Mouse (Mus musculus): Measurements from ENCODE around the gene Galt. TPM values are rescaled to one million over a fixed set of nuclear protein-coding genes. Genes with fewer than 3 reads are reported as not detected.

Galt gene
- polyA plus RNA-seq, 1 experiment, result 11.1 TPM

DNA sequence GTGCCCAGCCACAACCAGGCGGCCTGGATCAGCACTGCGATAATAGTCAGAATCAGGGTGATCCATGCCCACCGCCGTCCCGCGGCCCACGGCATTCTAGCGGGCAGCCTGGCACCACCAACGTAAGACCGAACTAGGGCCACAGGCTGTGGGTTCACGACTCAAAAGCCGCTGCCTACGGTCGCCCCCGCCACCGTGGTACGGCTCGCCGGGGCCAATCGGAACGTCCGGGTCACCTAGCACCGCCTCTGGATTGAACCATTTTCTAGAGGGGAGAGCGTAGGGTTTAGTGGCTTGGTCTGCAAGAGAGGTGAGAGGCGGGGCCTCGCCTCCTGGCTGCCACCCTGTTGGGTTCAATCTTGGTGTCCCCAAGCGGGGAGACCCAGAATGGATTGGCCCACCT is 13.9 kb upstream of the Galt start:
- TF ChIP-seq POLR2A (IDR thresholded peaks at IDR 0.05; ENCODE audit: control insufficient read depth, low read depth, low read length) (peak; percentile 94), CTCF (IDR thresholded peaks at IDR 0.05; ENCODE audit: control insufficient read depth, insufficient read depth, insufficient replicate concordance, low read depth, low read length) (no peak)
- H3K27me3 ChIP-seq (ENCODE audit: control insufficient read depth, insufficient read depth, low read length), result no peaks in the 10 kb centered on the region
- no peaks in the 10 kb centered on the region for H3K36me3 ChIP-seq (ENCODE audit: control insufficient read depth, insufficient read depth, low read length)
- peaks cover 12% of the 10 kb centered on the region for H3K4me1 ChIP-seq (ENCODE audit: control insufficient read depth, insufficient read depth, low read length)
- peak overlapping the region; percentile 94 for H3K4me3 ChIP-seq (ENCODE audit: control insufficient read depth, low read depth, low read length)
- peak overlapping the region; percentile 88 for H3K27ac ChIP-seq (ENCODE audit: control insufficient read depth, insufficient read depth, low read depth, low read length)

DNA sequence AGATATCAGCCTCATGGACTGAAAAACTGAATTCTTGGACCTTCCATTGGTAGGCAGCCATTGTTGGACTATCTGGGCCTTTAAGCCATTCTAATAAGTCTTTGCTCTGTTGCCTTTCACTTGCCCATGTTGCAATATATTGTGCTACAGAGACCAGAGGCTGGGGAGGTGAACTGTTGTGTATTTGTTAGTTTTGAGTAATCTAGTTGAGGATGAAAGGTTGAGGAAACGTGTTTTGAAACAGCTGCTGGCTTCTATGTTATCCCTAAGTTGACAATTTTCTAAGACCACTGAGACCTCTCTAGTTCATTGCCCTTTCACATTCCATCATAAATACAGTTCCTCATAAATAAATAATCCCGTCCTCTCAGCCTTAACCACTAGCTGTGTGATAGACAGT is 10.9 kb upstream of the Galt start:
- no peak overlapping the region for H3K4me3 ChIP-seq (ENCODE audit: control insufficient read depth, low read depth, low read length)
- no peak overlapping the region for H3K27ac ChIP-seq (ENCODE audit: control insufficient read depth, insufficient read depth, low read depth, low read length)
- H3K4me1 ChIP-seq (ENCODE audit: control insufficient read depth, insufficient read depth, low read length), result peaks cover 12% of the 10 kb centered on the region
- TF ChIP-seq POLR2A (IDR thresholded peaks at IDR 0.05; ENCODE audit: control insufficient read depth, low read depth, low read length) (no peak), CTCF (IDR thresholded peaks at IDR 0.05; ENCODE audit: control insufficient read depth, insufficient read depth, insufficient replicate concordance, low read depth, low read length) (no peak)
- no peaks in the 10 kb centered on the region for H3K27me3 ChIP-seq (ENCODE audit: control insufficient read depth, insufficient read depth, low read length)
- H3K36me3 ChIP-seq (ENCODE audit: control insufficient read depth, insufficient read depth, low read length), result no peaks in the 10 kb centered on the region

DNA sequence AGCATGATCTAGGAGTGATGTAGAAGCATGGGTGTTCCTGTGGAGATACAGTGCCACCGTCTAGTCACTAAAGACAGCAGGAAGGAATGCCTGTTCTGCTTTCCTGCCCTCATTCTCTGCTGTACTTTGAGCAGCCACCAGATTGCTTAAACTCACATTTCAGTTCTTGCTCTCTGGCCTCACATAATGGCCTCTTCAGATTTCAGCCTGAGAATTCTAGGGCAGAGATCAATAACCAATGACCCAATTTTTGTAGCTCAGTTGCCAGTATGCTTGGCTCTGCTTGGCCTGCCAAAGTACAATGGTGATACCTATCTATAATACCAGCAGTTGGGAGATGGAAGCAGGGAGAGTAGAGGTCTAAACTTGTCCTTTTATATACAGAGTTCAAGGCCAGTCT is 10.0 kb upstream of the Galt start:
- TF ChIP-seq CTCF (IDR thresholded peaks at IDR 0.05; ENCODE audit: control insufficient read depth, insufficient read depth, insufficient replicate concordance, low read depth, low read length) (no peak), POLR2A (IDR thresholded peaks at IDR 0.05; ENCODE audit: control insufficient read depth, low read depth, low read length) (no peak)

GRCm38 (mm10) chr4:41755338-41756305 is 594 bp downstream of the Galt start, which contains the start of gene Sigmar1:
Gene Sigmar1 (minus strand): TSS chr4:41756157.
- Histone ChIP-seq H3K4me1 (ENCODE audit: control insufficient read depth, insufficient read depth, low read length) (peaks cover 24% of the 10 kb centered on the region), H3K27me3 (ENCODE audit: control insufficient read depth, insufficient read depth, low read length) (no peaks in the 10 kb centered on the region), H3K27ac (ENCODE audit: control insufficient read depth, insufficient read depth, low read depth, low read length) (peak within 1 kb of the TSS; percentile 84), H3K36me3 (ENCODE audit: control insufficient read depth, insufficient read depth, low read length) (no peaks in the 10 kb centered on the region), H3K4me3 (ENCODE audit: control insufficient read depth, low read depth, low read length) (peak within 1 kb of the TSS; percentile 88)
- peak; percentile 52; the same call in 1 of the 2 replicates for TF ChIP-seq CTCF (IDR thresholded peaks at IDR 0.05; ENCODE audit: control insufficient read depth, insufficient read depth, insufficient replicate concordance, low read depth, low read length)
- peak; percentile 45; the same call in 1 of the 2 replicates for TF ChIP-seq POLR2A (IDR thresholded peaks at IDR 0.05; ENCODE audit: control insufficient read depth, low read depth, low read length)

More for the DNA sequence above, 10.0 kb upstream of the Galt start:
- peaks cover 7% of the 10 kb centered on the region for H3K4me1 ChIP-seq (ENCODE audit: control insufficient read depth, insufficient read depth, low read length)
- H3K27ac ChIP-seq (ENCODE audit: control insufficient read depth, insufficient read depth, low read depth, low read length), result no peak overlapping the region
- no peaks in the 10 kb centered on the region for H3K36me3 ChIP-seq (ENCODE audit: control insufficient read depth, insufficient read depth, low read length)
- H3K4me3 ChIP-seq (ENCODE audit: control insufficient read depth, low read depth, low read length), result no peak overlapping the region
- no peaks in the 10 kb centered on the region for H3K27me3 ChIP-seq (ENCODE audit: control insufficient read depth, insufficient read depth, low read length)

- H3K27ac ChIP-seq (ENCODE audit: control insufficient read depth, insufficient read depth, low read depth, low read length), result no peak overlapping the region
- no peaks in the 10 kb centered on the region for H3K36me3 ChIP-seq (ENCODE audit: control insufficient read depth, insufficient read depth, low read length)
- H3K27me3 ChIP-seq (ENCODE audit: control insufficient read depth, insufficient read depth, low read length), result no peaks in the 10 kb centered on the region
- H3K4me3 ChIP-seq (ENCODE audit: control insufficient read depth, low read depth, low read length), result peak overlapping the region; percentile 88
- TF ChIP-seq CTCF (IDR thresholded peaks at IDR 0.05; ENCODE audit: control insufficient read depth, insufficient read depth, insufficient replicate concordance, low read depth, low read length) (no peak), POLR2A (IDR thresholded peaks at IDR 0.05; ENCODE audit: control insufficient read depth, low read depth, low read length) (no peak)
- peaks cover 30% of the 10 kb centered on the region for H3K4me1 ChIP-seq (ENCODE audit: control insufficient read depth, insufficient read depth, low read length)
Measured at GRCm38 (mm10) chr4:41756440-41756839, 1.4 kb downstream of the Galt start.

DNA sequence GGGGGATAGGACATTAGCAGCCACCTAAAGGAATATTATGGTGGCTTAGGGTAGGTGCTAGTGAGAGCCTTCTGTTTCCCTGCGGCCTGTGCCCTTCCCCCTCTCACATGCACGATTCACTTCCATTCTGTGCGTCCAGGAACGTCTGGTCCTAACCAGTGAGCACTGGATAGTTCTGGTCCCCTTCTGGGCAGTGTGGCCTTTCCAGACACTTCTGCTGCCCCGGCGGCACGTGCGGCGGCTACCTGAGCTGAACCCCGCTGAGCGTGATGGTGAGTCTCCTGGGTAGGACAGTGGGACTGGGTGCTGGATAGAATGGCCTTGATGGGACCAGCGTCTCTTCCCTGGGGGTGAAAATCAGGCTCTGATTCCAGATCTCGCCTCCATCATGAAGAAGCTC is 2.3 kb downstream of the Galt start:
- H3K27ac ChIP-seq (ENCODE audit: control insufficient read depth, insufficient read depth, low read depth, low read length), result no peak overlapping the region
- H3K27me3 ChIP-seq (ENCODE audit: control insufficient read depth, insufficient read depth, low read length), result no peaks in the 10 kb centered on the region
- no peak overlapping the region for H3K4me3 ChIP-seq (ENCODE audit: control insufficient read depth, low read depth, low read length)
- H3K4me1 ChIP-seq (ENCODE audit: control insufficient read depth, insufficient read depth, low read length), result peaks cover 30% of the 10 kb centered on the region
- no peak for TF ChIP-seq POLR2A (IDR thresholded peaks at IDR 0.05; ENCODE audit: control insufficient read depth, low read depth, low read length)
- TF ChIP-seq CTCF (IDR thresholded peaks at IDR 0.05; ENCODE audit: control insufficient read depth, insufficient read depth, insufficient replicate concordance, low read depth, low read length), result no peak
- no peaks in the 10 kb centered on the region for H3K36me3 ChIP-seq (ENCODE audit: control insufficient read depth, insufficient read depth, low read length)

DNA sequence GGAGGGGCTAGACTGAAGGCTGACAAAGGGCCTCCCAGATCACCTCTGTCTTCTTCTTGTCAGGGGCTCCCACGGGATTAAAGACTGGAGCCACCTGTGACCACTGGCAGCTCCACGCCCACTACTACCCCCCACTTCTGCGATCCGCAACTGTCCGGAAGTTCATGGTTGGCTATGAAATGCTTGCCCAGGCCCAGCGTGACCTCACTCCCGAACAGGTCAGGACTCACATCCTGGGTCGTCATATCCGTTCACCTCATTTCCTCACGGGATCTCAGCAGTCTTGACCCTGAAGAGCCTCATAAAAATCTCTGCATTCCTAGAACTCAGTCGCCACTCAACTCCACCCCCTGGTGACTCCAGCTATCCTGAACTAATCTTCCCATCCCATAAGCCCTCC is 3.0 kb downstream of the Galt start:
- H3K36me3 ChIP-seq (ENCODE audit: control insufficient read depth, insufficient read depth, low read length), result no peaks in the 10 kb centered on the region
- no peaks in the 10 kb centered on the region for H3K27me3 ChIP-seq (ENCODE audit: control insufficient read depth, insufficient read depth, low read length)
- no peak overlapping the region for H3K4me3 ChIP-seq (ENCODE audit: control insufficient read depth, low read depth, low read length)
- TF ChIP-seq POLR2A (IDR thresholded peaks at IDR 0.05; ENCODE audit: control insufficient read depth, low read depth, low read length) (no peak), CTCF (IDR thresholded peaks at IDR 0.05; ENCODE audit: control insufficient read depth, insufficient read depth, insufficient replicate concordance, low read depth, low read length) (no peak)
- peaks cover 35% of the 10 kb centered on the region for H3K4me1 ChIP-seq (ENCODE audit: control insufficient read depth, insufficient read depth, low read length)
- no peak overlapping the region for H3K27ac ChIP-seq (ENCODE audit: control insufficient read depth, insufficient read depth, low read depth, low read length)
